Mouse (Mus musculus) inflammation-experienced regulatory T-cells, adult 6 months (primary cell): ENCODE measurements around the gene 2810408A11Rik. TPM values are rescaled to one million over a fixed set of nuclear protein-coding genes. Genes with fewer than 3 reads are reported as not detected.
A peak's percentile ranks its signal among the peaks of the same experiment; 100 is the strongest.

Source experiments
- ATAC-seq: one replicate; pipeline ENCODE4 v1.8.0; 2017
- polyA plus RNA-seq, 3 experiments: library from polyadenylated mRNA; unstranded; fragments of 100-300 nt; shearing (Covaris generic); gene quantifications; one replicate each; pipeline ENCODE4 v1.2.1; 2017

The 2810408A11Rik gene
- under 1 TPM; 0.39 to 0.98 (median 0.63) TPM for polyA plus RNA-seq

GRCm38 (mm10) chr11:69900471-69901405, at the start of gene 2810408A11Rik, which contains the start of gene Neurl4:
TSS of gene 2810408A11Rik (minus strand) at chr11:69900987.
TSS of gene Neurl4 (plus strand) at chr11:69901072.
- peak; percentile 94 for ATAC-seq

GRCm38 (mm10) chr11:69948763-69949150, 48.0 kb upstream of the 2810408A11Rik start:
- ATAC-seq, result peak; percentile 73

- ATAC-seq, result peak; percentile 87
Observed at GRCm38 (mm10) chr11:69948066-69948762, 47.4 kb upstream of the 2810408A11Rik start, which contains the start of gene Slc2a4. TSS of gene Slc2a4 (minus strand) at chr11:69948188.

GRCm38 (mm10) chr11:69947337-69948065, 46.7 kb upstream of the 2810408A11Rik start:
- ATAC-seq, result no peak

- ATAC-seq, result no peak
Observed at GRCm38 (mm10) chr11:69945997-69946891, 45.5 kb upstream of the 2810408A11Rik start.

GRCm38 (mm10) chr11:69945216-69945615, 44.4 kb upstream of the 2810408A11Rik start:
- no peak for ATAC-seq

- ATAC-seq, result no peak
Observed at GRCm38 (mm10) chr11:69940962-69941361, 40.2 kb upstream of the 2810408A11Rik start.

GRCm38 (mm10) chr11:69939731-69940130, 38.9 kb upstream of the 2810408A11Rik start:
- ATAC-seq, result no peak

GRCm38 (mm10) chr11:69939181-69939580, 38.4 kb upstream of the 2810408A11Rik start:
- no peak for ATAC-seq

GRCm38 (mm10) chr11:69938401-69938979, 37.7 kb upstream of the 2810408A11Rik start:
- no peak for ATAC-seq

GRCm38 (mm10) chr11:69937834-69938233, 37.0 kb upstream of the 2810408A11Rik start:
- ATAC-seq, result no peak

- no peak for ATAC-seq
Observed at GRCm38 (mm10) chr11:69937385-69937784, 36.6 kb upstream of the 2810408A11Rik start.

GRCm38 (mm10) chr11:69936714-69937347, 36.0 kb upstream of the 2810408A11Rik start:
- ATAC-seq, result no peak

GRCm38 (mm10) chr11:69936156-69936555, 35.4 kb upstream of the 2810408A11Rik start:
- no peak for ATAC-seq

GRCm38 (mm10) chr11:69935137-69935879, 34.5 kb upstream of the 2810408A11Rik start, which contains the start of gene Ybx2:
TSS of gene Ybx2 (plus strand) at chr11:69935796.
- peak; percentile 78 for ATAC-seq

- ATAC-seq, result no peak
Observed at GRCm38 (mm10) chr11:69934681-69935080, 33.9 kb upstream of the 2810408A11Rik start.

- peak; percentile 71 for ATAC-seq
Observed at GRCm38 (mm10) chr11:69934169-69934568, 33.4 kb upstream of the 2810408A11Rik start.

- no peak for ATAC-seq
Observed at GRCm38 (mm10) chr11:69933066-69933465, 32.3 kb upstream of the 2810408A11Rik start.

- no peak for ATAC-seq
Observed at GRCm38 (mm10) chr11:69932254-69932653, 31.5 kb upstream of the 2810408A11Rik start.

GRCm38 (mm10) chr11:69931769-69932168, 31.0 kb upstream of the 2810408A11Rik start:
- ATAC-seq, result no peak
